Mouse (Mus musculus) CD4-positive, CD25-positive, alpha-beta regulatory T cell, adult 2 months (primary cell): Measurements from ENCODE around the gene Aoc1.
"Not testable (repeated sequence)": the region's sequence is repeated elsewhere in the genome, so short reads cannot be mapped to it uniquely, and the experiment has no call there.

Experiments used
- DNase-seq: peaks from one replicate; pipeline ENCODE4 v3.0.0-alpha.2; 2012; ENCODE audit warnings: low read depth, low spot score

The Aoc1 gene

DNA sequence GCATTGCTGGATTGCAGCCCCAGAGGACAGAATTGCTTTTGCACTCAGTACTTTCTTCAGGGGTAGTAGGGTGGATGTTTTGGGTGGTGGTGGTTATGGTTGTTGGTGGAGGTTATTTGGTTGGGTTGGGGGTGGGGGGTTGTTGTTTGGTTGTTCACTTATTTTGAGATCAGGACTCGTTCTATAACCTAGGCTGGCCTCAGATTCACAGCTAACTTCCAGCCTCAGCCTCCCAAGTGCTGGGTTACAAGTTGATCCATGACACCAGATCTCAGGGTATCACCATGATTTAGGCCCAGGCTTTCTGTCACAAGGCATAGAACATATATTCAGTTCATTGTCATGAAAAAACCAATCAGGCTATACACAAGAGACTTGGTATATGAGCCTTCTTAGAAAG is 11.8 kb upstream of the Aoc1 start:
- no peak for DNase-seq

DNA sequence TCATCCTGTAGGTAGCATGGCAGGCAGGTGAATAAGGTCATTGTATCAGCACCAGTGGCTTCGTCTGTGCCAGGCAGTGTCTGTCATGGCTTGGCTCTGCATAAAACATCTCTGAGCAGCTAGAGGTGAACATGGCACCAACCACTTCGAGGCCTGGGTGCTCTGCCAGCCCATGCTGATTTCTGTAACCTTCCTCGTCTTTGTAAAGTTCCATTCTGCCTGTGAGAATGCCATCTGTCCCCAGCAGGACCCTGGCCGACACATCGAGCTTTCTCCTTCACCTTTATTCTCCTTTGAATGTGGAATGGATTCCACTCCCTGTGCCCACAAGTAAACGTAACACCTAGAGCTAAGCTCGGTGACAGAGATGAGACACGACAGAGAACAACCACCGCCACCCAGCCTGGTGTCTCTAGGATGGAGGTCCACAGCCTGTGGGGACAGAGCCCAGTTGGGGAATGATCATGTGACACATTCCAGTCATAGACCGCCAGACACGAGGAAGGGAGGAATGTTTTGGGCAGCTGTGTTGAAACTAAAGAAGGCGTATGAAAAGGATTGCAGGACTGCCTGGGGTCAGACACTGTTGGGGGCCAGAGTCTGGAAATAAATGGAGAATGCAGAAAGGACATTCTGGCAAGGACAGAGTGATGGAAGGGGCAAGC is 10.9 kb upstream of the Aoc1 start:
- no peak for DNase-seq

DNA sequence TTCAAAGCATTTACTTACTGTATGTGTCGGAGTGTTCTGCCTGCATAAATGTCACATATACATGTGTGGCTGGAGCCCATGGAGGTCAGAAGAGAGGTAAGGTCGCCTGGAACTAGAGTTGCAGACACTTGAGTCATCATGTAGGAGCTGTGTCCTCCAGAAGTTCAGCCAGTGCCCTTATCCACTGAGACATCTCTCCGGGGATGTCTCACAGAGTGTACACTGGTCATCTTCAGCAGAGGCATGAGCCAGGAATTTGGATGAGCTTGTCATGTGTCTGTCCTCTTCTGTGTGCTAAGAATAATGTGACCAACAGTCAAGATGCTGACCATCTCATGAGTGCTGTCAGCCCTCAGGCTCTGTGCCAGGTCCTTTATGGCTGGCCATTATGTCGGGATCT is 9.9 kb upstream of the Aoc1 start:
- no peak for DNase-seq

DNA sequence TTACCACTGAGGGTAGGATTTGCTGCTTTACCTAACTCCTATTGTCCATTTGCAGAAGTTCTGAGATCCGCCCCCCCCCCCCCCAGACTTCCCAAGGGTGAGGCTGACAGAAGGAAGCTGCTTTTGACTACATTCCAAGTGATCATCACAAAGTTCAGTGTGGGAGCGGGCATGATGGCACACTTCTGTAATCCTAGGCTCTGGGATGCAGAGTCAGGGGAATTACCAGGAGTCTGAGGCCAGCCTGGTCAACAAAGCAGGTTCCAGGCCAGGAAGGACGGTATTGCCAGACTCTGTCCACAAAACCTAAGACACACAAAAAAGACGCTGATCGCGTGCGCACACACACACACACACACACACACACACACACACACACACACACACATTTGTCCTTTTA is 9.2 kb upstream of the Aoc1 start:
- no peak for DNase-seq

DNA sequence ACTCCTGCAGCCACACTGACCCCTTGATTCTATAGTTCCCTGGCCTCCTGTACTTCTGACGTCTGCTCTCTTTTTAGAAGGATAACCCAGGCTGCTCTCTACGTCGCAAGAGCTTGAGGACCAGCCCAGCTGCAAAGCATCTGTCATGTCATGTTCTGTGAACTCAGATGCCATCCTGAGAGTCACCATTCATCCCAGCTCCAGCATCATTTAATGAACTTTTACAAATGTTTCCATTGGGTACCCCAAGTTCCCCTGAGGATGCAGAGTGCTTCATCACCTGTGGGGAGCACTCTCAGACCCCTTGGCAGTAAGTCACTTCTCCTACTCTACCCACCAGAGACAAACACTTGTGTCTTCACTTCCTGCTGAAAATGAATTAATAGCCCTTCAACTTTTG is 8.5 kb upstream of the Aoc1 start:
- no peak for DNase-seq

DNA sequence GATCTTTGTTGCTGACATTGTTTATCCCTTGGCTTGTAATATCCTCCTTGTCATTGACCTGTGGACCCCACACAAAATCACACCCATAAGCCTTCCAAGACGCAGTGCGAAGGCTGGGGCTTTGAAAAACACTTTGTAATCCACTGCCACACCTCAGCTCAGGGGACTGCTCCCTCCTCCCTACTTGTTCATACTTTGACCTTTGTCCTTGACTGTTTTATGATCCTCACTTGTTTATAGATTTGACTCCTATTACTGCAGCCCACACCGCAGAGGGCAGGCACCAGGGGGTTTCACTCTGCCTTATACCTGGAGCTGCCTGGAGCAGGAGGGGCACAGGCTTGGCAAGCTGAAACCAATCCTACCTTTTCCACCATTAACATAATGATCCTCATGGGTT is 8.0 kb upstream of the Aoc1 start:
- no peak for DNase-seq

DNA sequence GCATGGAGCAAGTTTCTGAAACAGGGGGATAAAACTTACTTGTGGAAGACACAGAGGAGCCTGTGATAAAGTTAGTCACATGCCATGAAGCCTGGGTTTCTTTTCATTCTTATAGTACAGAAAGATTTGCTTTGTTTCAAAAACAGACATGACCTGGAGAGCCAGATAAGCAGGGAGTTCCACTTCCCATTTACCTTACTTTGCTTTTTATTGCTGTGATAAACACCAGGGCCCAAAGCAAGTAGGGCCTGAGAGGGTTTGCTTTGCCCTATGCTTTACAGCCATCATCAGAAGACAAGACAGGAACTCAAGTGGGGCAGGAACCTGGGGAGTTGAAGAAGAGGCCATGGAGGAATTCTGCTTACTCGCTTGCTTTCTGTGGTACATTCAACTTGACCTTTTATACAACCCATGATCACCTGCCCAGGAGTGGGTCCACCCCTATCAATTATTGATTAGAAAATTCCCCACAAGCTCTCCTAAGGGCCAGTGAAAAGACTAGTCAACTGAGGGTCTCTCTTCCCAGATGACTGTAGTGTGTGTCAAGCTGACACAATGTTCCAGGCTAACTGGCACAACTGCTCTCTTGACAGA is 7.4 kb upstream of the Aoc1 start:
- DNase-seq = no peak

DNA sequence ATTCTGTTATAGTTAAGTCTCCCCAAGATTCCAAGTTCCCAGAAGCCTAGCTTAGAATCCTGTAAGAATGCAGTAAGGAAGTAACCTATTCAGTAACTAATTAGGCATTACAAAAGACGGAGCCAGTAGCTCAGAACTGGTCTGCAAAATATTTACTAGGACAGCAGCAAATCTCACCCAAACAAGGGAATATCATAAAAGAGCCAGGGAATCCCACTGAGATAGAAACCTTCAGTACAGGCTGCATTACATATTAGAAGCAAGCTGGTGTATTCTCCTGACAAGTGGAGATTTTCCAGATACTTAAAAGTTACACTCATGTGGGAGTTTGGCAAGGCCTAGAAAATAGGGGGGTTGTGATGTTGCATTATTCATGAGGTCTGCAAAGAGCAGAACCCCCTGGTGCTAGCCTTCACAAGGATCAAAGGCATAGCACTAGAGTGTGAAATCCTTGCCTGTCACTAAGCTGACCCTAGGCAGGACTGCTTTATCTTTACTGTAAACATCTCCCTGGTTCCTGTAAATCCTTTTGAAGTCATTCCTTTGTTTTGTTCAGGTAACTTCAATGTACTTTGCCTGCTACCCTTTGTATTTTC is 6.2 kb upstream of the Aoc1 start:
- DNase-seq = not testable (repeated sequence)

DNA sequence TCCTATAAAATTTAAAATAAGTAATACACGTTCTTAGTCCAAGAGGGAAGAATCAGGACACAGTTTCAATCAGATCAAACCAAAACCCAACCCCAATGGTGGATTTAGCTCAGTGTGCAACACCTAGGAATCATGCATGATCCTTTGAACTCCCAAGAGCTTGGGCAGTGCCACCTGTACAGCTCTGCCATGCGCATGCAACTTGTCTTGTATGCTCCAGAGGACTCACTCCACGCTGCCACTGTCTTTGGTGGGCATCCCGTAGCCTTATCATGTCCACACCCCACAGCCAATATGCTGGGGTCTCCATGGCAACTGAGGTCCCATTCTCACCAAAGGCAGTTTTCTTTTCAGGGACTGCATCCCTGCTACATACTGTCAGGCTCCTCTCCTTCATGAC is 5.5 kb upstream of the Aoc1 start:
- DNase-seq = no peak

DNA sequence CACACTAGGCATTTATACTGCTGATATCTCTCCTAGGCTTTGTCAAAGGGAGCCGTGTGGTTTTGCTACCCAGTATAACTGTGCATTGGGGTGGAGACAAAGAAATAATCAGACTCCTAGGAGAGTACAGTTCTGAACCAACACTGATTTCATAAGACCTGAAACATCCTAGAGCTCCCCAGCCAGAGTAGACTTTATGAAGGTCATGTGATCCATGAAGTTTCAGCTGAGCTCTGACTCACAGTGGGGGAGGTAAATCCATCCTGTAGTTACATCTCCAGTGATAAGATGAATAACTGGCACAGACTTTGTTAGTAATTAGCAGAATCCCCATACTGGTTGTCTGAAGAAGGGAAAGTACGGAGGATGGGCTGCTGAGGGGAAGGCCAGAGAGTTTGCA is 2.9 kb upstream of the Aoc1 start:
- no peak for DNase-seq

DNA sequence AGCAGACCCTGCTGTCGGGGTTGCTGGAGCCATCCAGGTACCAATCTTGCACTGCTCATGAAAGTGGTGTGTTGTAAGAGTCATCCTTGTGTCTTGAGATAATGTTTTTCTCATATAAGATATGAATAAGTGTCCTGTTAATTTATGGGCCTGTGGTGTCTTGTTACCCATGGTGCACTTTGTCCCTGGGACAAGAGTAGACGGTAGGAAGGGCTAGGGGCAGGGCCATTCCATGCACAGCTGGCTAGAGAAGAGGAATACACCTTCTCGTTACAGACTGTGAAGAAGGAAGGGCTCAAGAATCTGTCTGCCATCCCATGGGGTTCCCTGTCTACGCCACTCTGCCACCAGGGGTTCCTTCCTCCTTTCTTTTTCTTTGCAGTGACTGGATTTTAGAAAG is 1.9 kb downstream of the Aoc1 start:
- DNase-seq = no peak

DNA sequence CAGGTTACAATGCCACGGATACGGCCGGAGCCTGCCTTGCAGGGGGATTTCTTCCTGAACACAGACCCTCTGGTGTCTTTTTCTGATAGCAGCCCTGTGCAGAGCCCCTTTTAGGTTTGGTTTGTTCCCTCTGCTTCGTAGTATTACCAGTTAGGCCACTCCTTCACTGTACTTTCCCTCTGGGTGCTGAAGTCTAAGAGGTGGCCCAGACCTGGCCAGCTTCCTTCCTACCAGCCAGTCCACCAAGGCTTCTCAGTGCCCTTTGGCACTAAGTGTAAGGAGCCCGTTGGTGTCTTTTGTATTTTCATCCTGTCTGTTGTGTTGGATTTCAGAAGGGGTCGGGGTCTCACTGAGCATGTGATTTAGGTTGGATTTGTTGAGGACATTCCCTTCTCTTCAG is 2.8 kb downstream of the Aoc1 start:
- no peak for DNase-seq

DNA sequence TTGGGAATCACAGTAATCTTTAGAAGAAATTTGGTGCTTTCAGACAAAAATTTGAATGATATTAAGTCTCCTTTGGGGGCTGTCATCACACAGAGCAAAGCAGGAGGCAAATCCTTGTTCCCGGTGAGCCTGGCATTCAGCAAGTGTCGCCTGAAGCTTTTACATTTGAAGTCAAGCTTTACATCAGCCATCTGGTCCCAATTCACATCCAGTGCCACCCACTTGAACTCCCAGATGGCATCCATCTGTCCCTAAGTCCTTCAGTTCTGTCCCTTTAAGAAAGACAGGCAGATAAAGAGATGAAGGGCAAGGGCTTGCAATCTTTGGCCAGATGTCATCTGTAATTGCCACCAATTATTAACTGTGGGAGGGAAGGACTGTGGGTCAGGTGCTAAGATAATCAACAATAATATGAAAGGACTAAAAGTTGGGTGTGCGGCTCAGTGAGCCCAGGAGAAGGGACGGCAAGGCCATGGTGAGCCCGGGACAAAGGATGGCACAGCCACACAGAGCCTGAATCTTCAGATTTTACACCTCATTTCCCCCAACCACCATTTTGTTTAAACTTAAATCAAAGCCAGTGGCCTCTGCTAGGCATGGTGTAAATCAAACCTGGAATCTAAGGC is 3.9 kb downstream of the Aoc1 start:
- DNase-seq = no peak

DNA sequence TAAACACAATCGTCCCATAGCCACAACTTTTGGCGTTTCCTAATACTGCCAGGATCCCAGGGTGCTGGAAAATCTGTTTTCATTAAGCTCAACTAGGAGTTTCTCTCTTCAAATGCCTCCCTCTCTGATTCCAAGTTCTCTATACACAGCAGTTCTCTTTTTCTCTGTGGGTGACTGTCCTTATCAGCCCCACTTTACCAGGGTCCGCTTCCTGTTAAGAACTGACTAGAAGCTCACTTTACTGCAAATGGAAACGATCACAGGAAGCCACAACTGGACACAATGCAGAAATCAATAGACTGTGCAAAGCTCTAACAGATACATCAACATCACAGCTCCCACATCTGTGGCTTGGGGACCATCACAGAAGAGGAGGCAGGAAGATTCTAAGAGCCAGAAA is 21.5 kb downstream of the Aoc1 start:
- DNase-seq = no peak

DNA sequence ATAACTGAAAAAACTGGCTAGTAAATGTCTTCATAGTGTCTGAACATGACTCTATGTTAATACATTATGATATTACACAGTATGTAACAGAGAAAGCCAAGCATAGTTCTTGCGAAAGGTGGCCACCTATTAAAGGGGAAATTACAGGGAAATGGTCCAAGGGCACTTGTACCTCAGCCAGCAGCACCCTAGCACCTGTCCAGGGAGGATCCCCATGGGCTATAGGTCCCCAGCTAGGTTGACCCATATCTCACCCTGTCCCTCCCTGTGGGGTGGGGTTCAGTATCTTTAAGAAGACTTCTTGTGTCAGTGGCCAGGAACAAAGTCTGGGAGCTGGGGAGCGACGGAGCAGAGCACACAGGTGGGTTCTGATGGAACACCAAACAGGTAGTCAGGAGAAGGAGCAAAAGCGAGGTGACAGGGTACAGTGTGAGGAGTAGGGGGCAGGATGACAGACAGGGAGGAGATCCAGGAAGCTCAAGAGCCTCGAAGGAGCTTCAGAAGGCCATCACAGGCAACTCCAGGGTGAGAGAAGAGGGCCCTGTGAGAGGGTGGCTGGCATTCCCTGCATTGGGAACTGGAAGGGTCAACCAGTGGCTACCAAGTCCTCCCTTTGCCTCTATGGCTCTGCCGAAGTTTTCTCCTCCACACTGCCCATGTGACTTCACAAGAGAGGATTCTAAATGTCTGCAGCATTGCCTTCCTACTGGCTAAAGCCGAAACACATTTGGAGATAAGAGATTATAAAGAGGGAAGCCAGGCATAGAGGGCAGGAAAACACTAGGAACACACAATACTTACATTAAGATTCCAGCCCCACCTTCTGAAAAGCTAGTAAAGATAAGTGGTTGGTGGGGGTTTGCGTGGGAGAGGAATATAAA is 22.5 kb downstream of the Aoc1 start:
- no peak for DNase-seq

DNA sequence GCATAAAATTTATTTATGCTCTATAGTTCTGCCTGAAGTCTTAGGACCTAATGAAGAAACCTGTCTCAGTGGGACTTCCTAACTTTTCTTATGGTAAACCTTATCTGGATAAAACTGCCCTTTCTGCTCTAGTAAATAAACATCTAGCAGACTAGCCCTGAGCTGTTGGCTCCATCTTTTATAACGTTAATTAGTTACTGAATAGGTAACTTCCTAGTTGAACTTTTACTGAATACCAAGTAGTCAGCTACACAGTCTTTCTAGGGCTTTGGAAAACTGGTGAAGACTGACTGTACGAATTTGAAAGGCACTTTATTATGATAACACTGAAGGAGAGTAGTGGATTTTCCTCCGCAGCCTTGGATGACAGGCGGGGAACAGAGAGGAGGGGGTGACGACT is 23.2 kb downstream of the Aoc1 start:
- DNase-seq = no peak

DNA sequence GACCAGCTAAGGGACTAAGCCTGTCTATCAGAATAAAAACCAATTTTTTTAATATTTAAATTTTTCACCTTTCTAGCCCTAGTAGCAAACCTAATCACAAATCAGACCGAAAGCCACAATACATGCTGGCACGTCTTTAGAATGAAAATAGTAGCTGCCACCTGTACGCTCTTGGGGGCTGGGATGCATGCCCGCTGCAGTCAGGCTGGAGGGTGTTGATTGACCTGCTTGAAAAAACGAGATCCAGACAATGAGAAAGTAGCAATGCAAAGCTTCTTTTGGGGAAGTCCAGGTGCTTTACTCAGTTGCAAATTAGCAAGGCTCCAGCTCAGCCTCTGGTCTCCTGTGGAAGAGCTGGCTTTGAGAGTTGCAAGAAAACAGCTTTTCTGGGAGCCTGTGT is 24.3 kb downstream of the Aoc1 start:
- no peak for DNase-seq

DNA sequence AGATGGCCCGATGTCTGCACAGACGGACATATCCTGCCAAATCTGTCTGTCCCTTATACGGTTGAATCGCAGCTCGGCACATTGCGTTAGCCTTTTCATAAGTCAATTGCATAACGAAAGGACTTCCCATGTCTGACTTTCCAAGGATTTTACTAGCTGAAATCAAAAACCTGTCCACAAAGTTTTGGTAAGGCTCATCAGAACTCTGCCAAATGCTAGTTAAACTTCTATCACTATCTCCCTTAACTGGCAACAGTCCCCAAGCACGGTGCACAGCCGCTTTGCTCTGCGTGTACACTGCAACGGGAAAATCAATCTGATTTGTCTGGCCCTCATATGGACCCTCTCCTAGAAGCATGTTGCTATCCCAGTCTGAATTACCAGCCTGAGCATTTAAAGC is 28.6 kb downstream of the Aoc1 start:
- DNase-seq = not testable (repeated sequence)

DNA sequence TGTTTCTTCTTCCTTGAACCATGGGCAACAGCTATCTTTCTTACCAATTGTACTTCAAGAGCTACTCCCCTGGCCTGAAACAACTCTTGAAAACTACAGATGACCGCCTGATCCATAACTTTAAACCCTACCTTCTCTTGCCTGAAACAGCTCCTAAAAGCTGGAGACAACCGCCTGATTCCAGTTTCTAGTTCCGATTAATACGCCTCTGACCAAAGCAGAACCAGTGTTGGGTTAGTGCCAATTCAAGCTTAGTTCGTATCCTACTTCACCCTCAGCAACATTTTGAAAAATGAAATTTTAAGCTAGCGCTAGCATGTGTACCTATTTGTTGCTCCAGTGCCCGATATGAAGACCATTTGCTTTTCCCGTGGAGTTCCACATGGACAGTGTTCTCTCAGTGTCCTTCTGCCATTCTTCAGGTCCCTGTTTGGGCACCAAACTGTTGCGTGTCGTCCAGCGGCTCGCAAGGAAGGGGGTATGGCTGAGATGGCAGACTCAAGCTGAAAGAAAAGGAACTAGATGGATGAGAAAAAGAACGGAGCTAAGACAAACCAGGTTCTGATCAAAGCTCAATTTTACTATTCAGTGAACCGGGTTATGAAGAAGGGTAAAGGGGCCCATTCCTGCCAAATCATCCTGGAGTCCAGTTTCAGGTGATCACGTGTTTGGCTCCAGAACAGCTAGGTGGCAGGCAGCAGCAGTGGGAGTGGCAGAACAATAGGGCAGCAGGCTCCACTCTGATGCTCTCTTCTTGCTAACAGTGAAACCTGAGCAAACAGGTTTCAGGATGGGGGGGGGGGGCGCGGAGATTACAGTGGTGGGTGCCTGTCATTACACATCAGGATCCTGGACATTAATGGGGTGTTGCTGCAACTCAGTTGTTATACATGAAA is 30.1 kb downstream of the Aoc1 start:
- DNase-seq = no peak

DNA sequence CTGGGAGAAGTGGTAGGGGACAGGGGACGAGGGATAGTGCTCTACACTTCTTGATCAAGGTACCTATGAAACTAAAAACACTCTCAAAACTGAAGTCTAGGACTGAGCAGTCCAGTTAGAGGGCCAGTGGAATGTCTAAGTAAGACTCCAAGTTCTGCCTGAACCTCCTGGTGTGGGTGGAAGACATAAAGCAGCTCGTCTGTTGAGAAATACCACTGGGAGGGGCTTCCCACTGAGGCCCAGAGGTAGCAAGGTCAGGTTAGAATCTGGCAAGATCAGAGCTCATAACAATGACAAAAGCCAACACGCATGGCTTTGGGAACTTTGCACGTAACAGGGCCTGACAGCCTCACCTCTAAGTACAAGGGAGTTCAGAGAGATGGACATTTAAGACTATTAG is 30.7 kb downstream of the Aoc1 start:
- no peak for DNase-seq

DNA sequence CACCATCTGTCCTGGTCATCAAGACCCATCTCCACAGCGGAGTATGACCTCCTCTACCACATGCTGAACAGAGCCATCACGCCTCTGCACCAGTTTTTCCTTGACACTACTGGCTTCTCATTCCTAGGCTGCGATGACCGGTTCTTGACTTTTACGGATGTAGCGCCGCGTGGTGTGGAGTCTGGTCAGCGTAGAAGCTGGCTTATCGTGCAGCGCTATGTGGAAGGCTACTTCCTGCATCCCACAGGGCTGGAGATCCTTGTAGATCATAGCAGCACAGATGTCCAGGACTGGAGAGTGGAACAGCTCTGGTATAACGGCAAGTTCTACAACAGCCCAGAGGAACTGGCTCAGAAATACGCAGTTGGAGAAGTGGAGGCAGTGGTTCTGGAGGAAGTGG is 32.9 kb downstream of the Aoc1 start:
- no peak for DNase-seq
